Mouse (Mus musculus) T-cell, adult 2 months (primary cell): Measurements from ENCODE around the gene Lck.

Source experiments
- DNase-seq: peaks from one replicate; pipeline ENCODE4 v3.0.0; 2022; ENCODE audit warnings: low spot score

The Lck gene

DNA sequence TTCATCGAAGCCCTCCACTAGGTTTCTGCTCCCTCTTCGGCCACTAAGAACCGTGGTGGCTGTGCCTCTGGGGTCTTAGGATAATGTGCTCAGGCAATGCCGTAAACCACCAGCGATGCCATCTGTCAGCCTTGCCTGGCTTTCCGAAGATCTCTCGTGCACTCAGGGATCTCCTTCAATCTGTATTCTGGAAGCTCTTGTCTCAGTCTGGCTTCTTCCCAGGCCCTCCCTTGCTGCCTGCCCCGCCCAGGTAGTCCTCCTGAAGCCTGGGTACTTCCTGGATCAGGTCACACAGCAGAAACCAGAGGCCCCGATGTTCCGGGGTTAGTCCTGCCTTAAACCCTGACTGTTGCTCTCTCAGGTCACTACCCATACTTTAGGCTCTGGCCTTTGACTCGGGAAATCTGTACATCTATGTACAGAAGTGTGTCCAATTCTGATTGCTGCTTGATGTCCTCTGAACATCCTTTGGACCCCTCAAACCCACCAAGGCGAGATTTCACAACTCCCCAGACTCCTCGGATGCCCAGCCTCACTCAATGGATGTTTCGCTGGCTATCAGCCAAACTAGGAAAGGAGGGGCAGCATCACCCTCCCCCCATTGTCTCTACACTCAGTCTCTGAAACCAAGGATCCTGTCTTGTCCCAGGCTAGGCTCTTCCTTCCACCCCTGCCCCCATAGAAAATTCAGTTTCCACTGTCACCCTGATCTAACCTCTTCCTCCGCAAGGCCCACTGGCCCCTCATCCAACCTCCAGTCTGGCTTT is 64.4 kb downstream of the Lck start:
- DNase-seq, result no peak

- no peak for DNase-seq
These were observed 65.3 kb downstream of the Lck start for GRCm38 (mm10) chr4:129508237-129508515.

GRCm38 (mm10) chr4:129507434-129508236 is 65.8 kb downstream of the Lck start:
- DNase-seq, result no peak

DNA sequence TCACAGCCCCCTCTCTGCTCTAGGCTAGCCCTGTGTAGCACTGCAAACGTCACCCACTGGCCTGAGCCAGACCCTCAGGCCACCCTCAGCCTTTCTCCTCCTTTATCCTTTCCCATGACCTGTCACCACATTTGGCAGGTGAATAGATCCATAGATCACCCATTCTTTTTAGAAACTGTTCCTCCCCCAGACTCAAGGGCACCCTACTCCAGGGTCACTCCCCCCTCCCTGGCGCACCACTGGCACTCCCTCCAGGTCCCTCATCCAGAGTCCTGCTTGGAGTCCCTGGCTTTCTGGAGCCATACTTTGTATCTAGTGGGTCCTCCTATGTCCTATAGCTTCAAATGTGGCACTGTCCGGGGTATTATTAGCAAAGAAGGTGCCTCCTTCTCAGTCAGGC is 67.9 kb downstream of the Lck start:
- DNase-seq, result no peak

- no peak for DNase-seq
These were observed 70.5 kb downstream of the Lck start for GRCm38 (mm10) chr4:129502901-129503444.

GRCm38 (mm10) chr4:129502327-129502888 is 71.0 kb downstream of the Lck start:
- DNase-seq, result no peak

DNA sequence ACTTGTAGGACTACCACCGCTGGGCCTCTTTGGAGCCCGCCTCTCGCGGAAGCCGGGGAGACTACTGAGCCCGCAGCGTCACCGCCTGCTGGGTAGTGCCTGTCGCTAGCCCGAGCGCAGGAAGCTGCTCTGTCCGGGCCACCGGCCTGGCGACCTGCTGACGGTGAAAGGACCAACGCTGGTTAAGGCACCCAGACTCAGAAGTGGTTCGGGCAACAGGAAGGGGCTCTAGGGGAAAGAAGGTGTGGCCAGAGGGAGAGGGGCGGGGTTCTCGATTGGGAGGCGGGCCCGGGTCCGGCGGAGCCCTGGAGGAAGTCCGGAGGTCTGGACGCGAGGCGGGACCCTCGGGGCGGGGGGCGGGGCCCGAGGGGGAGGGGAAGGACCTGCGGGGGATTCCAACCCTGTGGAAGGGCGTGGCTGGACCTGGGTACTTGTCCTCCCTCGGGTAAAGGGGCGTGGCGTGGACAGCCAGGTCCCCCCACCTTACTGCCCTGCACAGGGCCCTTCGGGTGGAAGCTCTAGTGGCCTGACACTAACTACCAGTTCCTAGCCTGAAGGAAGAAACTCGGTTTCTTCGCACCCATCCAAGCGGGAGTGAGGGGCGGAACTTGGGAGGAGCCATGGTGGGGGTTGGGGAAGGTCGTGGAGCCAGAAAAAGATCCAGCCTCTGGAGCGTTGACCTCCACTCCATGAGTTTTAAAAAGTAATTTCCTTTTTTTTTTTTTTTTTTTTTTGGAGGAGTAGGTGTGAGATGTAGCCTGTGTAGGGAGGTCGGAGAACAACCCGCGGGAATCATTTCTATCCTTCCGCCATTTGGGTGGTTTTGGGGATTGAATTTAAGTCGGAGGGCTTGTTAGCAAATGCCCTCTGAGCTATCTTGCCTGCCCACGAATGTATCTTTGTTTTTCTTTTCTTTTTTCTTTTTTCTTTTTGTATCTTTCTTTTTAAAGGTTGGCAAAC is 72.6 kb downstream of the Lck start:
- peak; percentile 59 for DNase-seq

DNA sequence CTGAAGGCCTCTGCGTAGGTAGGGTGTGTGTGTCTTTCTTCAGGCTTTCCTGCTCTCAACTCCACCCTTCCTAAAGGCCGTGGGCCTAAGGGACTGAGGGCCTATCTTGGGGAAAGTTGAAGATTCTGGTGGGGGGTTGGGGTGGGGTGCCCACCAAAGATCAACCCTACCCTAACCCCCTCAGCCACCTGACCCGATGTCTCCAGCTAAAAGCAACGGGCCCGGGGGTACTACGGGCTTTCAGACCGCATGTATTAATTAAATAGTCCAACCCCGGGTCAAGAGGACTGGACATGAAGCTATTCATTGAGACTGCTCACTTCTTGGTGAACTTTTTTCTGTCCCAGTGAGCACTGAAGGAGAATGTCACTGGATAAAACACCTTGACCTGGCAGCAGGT is 73.4 kb downstream of the Lck start:
- DNase-seq, result no peak

- DNase-seq, result no peak
These were observed 74.5 kb downstream of the Lck start for GRCm38 (mm10) chr4:129498941-129499340.
